Mouse (Mus musculus) stomach, postnatal 0 days (tissue): ENCODE results near the gene Sept9. TPM values are rescaled to one million over a fixed set of nuclear protein-coding genes. Genes with fewer than 3 reads are reported as not detected.

ENCODE experiments used
- ATAC-seq: fragments of 200-750 bp; cut with Nextera tagmentation; 2 replicates; pipeline ENCODE4 v1.8.0; 2017; ENCODE audit not compliant: low FRiP score, low TSS enrichment
- DNase-seq: peaks from one replicate; pipeline ENCODE4 v3.0.0-alpha.2; 2016; ENCODE audit warnings: low spot score
- H3K27ac ChIP-seq: fragments of 300-500 bp; sonication (generic); replicated peaks from 2 replicates; pipeline ENCODE4 v1.5.1; 2014; ENCODE audit warnings: mild to moderate bottlenecking, control low read depth
- H3K27me3 ChIP-seq: fragments of 300-500 bp; sonication (generic); 2 replicates; pipeline ENCODE4 v1.6.1; 2014; ENCODE audit warnings: low read length; ENCODE audit not compliant: control insufficient read depth, insufficient read depth
- H3K36me3 ChIP-seq: fragments of 300-500 bp; sonication (generic); 2 replicates; pipeline ENCODE4 v1.6.1; 2014; ENCODE audit warnings: low read length, mixed read lengths; ENCODE audit not compliant: control insufficient read depth, insufficient read depth
- H3K4me1 ChIP-seq: fragments of 300-500 bp; sonication (generic); replicated peaks from 2 replicates; pipeline ENCODE4 v1.6.1; 2014; ENCODE audit warnings: antibody characterized with exemption; ENCODE audit not compliant: control insufficient read depth, insufficient read depth
- H3K4me2 ChIP-seq: fragments of 300-500 bp; sonication (generic); replicated peaks from 2 replicates; pipeline ENCODE4 v1.6.1; 2014; ENCODE audit warnings: low read depth, mild to moderate bottlenecking, control low read depth, moderate library complexity
- H3K4me3 ChIP-seq: fragments of 300-500 bp; sonication (generic); 2 replicates; pipeline ENCODE4 v1.5.1; 2014; ENCODE audit warnings: low read depth, low read length, control low read depth
- H3K9ac ChIP-seq: fragments of 300-500 bp; sonication (generic); 2 replicates; pipeline ENCODE4 v1.6.1; 2014; ENCODE audit warnings: mild to moderate bottlenecking, low read length, control low read depth, mixed read lengths
- H3K9me3 ChIP-seq: fragments of 300-500 bp; sonication (generic); 2 replicates; pipeline ENCODE4 v1.6.1; 2016; ENCODE audit warnings: low read length; ENCODE audit not compliant: control insufficient read depth
- CTCF ChIP-seq: IDR thresholded peaks from 2 replicates; pipeline ENCODE4 v1.5.1; 2016; ENCODE audit warnings: antibody characterized with exemption, low read depth, mild to moderate bottlenecking, moderate library complexity
- EP300 ChIP-seq: optimal IDR thresholded peaks from 2 replicates; pipeline ENCODE3; 2016; ENCODE audit warnings: antibody characterized with exemption
- WGBS: fragments of 180-500 bp; shearing (Covaris S2); extraction: QIAGEN DNeasy Blood & Tissue Kit; methylation state at CpG from one replicate; pipeline ENCODE4 v1.1.7; 2014; 5-methylcytosine and 5-hydroxymethylcytosine counted together
- polyA plus RNA-seq: library from polyadenylated mRNA; unstranded; fragments of >200 nt; fragmentation: Nextera tagmentation; extraction: Ambion mirVana; gene quantifications from 2 replicates; pipeline ENCODE4 v1.2.1, GENCODE M21; 2015

The Sept9 gene
- polyA plus RNA-seq, 1 experiment from 2014 or later, result 42.9 TPM

GRCm38 (mm10) chr11:117407196-117407595, 207.7 kb downstream of the Sept9 start:
- Histone ChIP-seq H3K4me2 (peak overlapping the region; percentile 43), H3K4me3 (peak overlapping the region; percentile 14; the same call in 1 of the 2 replicates), H3K9me3 (no peaks in the 10 kb centered on the region), H3K4me1 (no peaks in the 10 kb centered on the region), H3K36me3 (no peaks in the 10 kb centered on the region), H3K9ac (no peak overlapping the region), H3K27me3 (no peaks in the 10 kb centered on the region), H3K27ac (0 out of 2 replicates have a peak overlapping the region, but pooled peaks have one; percentile 13)
- WGBS, result 24% methylated on average over 4 of the region's 4 CpGs
- no peak for ATAC-seq
- no peak for TF ChIP-seq EP300
- TF ChIP-seq CTCF, result no peak
- no peak for DNase-seq

GRCm38 (mm10) chr11:117407651-117408441, 208.4 kb downstream of the Sept9 start:
- Histone ChIP-seq H3K4me2 (peak overlapping the region; percentile 43), H3K9ac (no peak overlapping the region), H3K36me3 (no peaks in the 10 kb centered on the region), H3K4me1 (no peaks in the 10 kb centered on the region), H3K9me3 (no peaks in the 10 kb centered on the region), H3K27ac (no peak overlapping the region), H3K27me3 (no peaks in the 10 kb centered on the region), H3K4me3 (peak overlapping the region; percentile 14)
- ATAC-seq (peak; percentile 49; the same call in 1 of the 2 replicates), DNase-seq (peak; percentile 44)
- TF ChIP-seq CTCF (no peak), EP300 (no peak)
- 1% methylated on average over 28 of the region's 28 CpGs for WGBS

GRCm38 (mm10) chr11:117408442-117409031, 209.1 kb downstream of the Sept9 start:
- peak overlapping the region; percentile 43 for H3K4me2 ChIP-seq
- H3K27ac ChIP-seq, result no peak overlapping the region
- H3K4me3 ChIP-seq, result no peak overlapping the region
- H3K9ac ChIP-seq, result no peak overlapping the region
- no peaks in the 10 kb centered on the region for H3K4me1 ChIP-seq
- WGBS, result 7% methylated on average over 16 of the region's 16 CpGs
- TF ChIP-seq CTCF (no peak), EP300 (no peak)
- no peaks in the 10 kb centered on the region for H3K36me3 ChIP-seq
- H3K9me3 ChIP-seq, result no peaks in the 10 kb centered on the region
- H3K27me3 ChIP-seq, result no peaks in the 10 kb centered on the region
- DNase-seq (no peak), ATAC-seq (peak; percentile 31; the same call in 1 of the 2 replicates)

- Histone ChIP-seq H3K27me3 (no peaks in the 10 kb centered on the region), H3K9me3 (no peaks in the 10 kb centered on the region), H3K4me1 (no peaks in the 10 kb centered on the region), H3K4me2 (no peak overlapping the region), H3K9ac (no peak overlapping the region), H3K4me3 (no peak overlapping the region), H3K27ac (no peak overlapping the region), H3K36me3 (no peaks in the 10 kb centered on the region)
- ATAC-seq (no peak), DNase-seq (no peak)
- TF ChIP-seq EP300, result no peak
- 49% methylated on average over 11 of the region's 11 CpGs for WGBS
These were observed 209.9 kb downstream of the Sept9 start for GRCm38 (mm10) chr11:117409331-117409730.

GRCm38 (mm10) chr11:117410059-117410458, 210.6 kb downstream of the Sept9 start:
- no peak overlapping the region for H3K4me2 ChIP-seq
- H3K9me3 ChIP-seq, result no peaks in the 10 kb centered on the region
- H3K27ac ChIP-seq, result no peak overlapping the region
- no peaks in the 10 kb centered on the region for H3K36me3 ChIP-seq
- WGBS, result 14% methylated on average over 6 of the region's 6 CpGs
- no peaks in the 10 kb centered on the region for H3K27me3 ChIP-seq
- no peak overlapping the region for H3K4me3 ChIP-seq
- H3K4me1 ChIP-seq, result no peaks in the 10 kb centered on the region
- no peak for TF ChIP-seq CTCF
- no peak for TF ChIP-seq EP300
- ATAC-seq (no peak), DNase-seq (no peak)
- no peak overlapping the region for H3K9ac ChIP-seq

GRCm38 (mm10) chr11:117411663-117412062, 212.2 kb downstream of the Sept9 start:
- TF ChIP-seq CTCF (no peak), EP300 (no peak)
- no peaks in the 10 kb centered on the region for H3K9me3 ChIP-seq
- no peak overlapping the region for H3K4me2 ChIP-seq
- no peak overlapping the region for H3K4me3 ChIP-seq
- H3K9ac ChIP-seq, result no peak overlapping the region
- no peak for ATAC-seq
- no peak for DNase-seq
- H3K36me3 ChIP-seq, result no peaks in the 10 kb centered on the region
- 92% methylated on average over 4 of the region's 4 CpGs for WGBS
- no peaks in the 10 kb centered on the region for H3K27me3 ChIP-seq
- H3K4me1 ChIP-seq, result no peaks in the 10 kb centered on the region
- no peak overlapping the region for H3K27ac ChIP-seq

Other genes starting within 250 kb of the Sept9 start
- gene Sec14l1, start 84.5 kb upstream of the Sept9 start, polyA plus RNA-seq, result 28.4 and 30.5 TPM in 2 replicates